Mouse (Mus musculus) Patski (cell line): ENCODE measurements around the gene Stxbp1. TPM values are rescaled to one million over a fixed set of nuclear protein-coding genes. Genes with fewer than 3 reads are reported as not detected.

ENCODE experiments used
- ATAC-seq: fragments of 100-300 bp; one replicate; pipeline ENCODE4 v1.8.0; 2021
- CTCF ChIA-PET: fragments of 350-600 bp; sonication (Branson Sonifier 250); formaldehyde crosslinking; loops from one replicate; lab custom pipeline; 2022; ENCODE audit warnings: inconsistent platforms; lab: Charles Lee
- POLR2A ChIA-PET: fragments of 350-600 bp; sonication (Branson Sonifier 250); formaldehyde crosslinking; loops from one replicate; lab custom pipeline; 2022; ENCODE audit warnings: antibody characterized with exemption, inconsistent platforms; lab: Charles Lee
- DNase-seq: peaks from one replicate; pipeline ENCODE4 v3.0.0-alpha.2; 2011; ENCODE audit warnings: low read depth, low spot score
- H3K27me3 ChIP-seq: fragments of 371-371 bp; one replicate; pipeline ENCODE4 v1.5.1; 2021
- CTCF ChIP-seq: fragments of 100-300 bp; IDR thresholded peaks from one replicate; pipeline ENCODE4 v1.5.1; 2021
- in situ Hi-C: fragments of 300-500 bp; cut with MboI; formaldehyde crosslinking; loops from 3 replicates; pipeline ENCODE4 v1.11.1; 2018; ENCODE audit warnings: low pct_unique_long_range_greater_than_20kb, mixed read lengths
- polyA plus RNA-seq: library from polyadenylated mRNA; unstranded; gene quantifications from one replicate; pipeline ENCODE4 v1.2.3, GENCODE M21; 2021

The Stxbp1 gene
- polyA plus RNA-seq, 1 experiment from 2014 or later, result 30.1 TPM

DNA sequence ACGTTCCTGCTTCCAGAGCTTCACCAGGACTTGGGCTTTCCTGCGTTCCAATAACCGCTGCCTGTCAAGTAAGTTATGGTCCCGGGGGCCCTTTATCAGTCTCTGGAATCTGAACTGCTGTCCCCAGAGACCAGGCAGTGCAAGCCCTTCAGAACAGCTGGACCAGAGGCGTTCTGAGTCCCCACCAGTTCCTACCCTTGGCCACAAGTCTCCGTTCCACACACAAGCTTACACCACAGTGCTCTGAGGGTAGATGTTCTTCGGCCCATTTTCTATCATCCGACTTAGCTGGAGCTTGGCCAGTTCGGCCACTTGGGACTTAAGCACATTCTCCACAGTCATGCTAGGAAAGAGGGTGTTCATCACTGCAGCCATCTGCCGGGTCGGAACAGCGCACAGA, 79.8 kb downstream of the Stxbp1 start:
- in situ Hi-C loops, result no loop called here
- DNase-seq (no peak), ATAC-seq (no peak)
- CTCF ChIA-PET, result interaction anchor here (0.8 kb wide), 1 partner anchor 10 kb away, joined by 3 read pairs; the partner anchor contains the start of gene Tor2a
- POLR2A ChIA-PET, result no interaction called here
- no peak for TF ChIP-seq CTCF
- H3K27me3 ChIP-seq, result no peaks in the 10 kb centered on the region

DNA sequence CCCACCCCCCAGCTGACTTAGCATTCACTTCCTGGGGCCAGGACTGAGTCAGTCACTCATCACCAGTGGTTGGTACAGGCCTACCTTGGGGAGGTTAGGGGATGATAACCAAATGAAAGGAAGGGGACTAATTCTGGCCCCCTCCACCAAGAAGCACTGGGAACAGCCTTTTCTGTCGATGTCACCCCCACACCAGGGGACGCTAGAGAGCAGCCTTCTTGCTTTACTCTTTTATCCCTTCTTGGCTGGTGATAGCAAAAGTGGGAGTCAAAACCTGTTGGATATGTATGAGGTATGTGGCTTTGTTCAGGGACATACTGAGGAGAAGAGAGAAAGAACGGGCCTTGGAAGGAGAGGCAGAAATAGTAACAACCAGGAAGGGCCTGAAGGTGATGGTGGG, 83.7 kb downstream of the Stxbp1 start:
- in situ Hi-C loops, result no loop called here
- ATAC-seq (no peak), DNase-seq (no peak)
- CTCF ChIA-PET, result interaction anchor here (0.6 to 1.8 kb wide), 7 partner anchors 17 to 96 kb away, joined by 3 to 6 read pairs (median 3); no protein-coding TSS in a partner anchor
- POLR2A ChIA-PET, result no interaction called here
- no peaks in the 10 kb centered on the region for H3K27me3 ChIP-seq
- TF ChIP-seq CTCF, result no peak

DNA sequence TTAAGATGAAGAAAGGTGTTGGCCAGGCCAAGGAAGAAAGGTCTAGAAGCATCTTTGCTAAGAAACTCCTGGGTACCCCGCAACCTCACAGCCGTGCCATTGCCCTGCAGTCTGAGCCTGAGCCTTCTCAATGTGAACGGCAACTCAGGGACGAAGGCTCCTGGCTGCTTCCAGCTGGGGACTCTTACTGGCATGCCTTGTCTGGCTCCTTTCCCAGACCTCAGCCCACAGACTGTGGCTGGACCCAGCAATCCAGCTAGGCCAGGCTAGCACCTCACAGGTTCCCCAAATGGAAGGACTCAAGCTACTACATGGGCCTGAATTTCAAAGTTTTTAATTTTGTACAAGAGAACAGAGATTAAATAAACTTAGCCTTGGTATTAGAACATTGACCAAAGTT, 85.2 kb downstream of the Stxbp1 start:
- TF ChIP-seq CTCF, result no peak
- ChIA-PET POLR2A (interaction anchor here (0.5 kb wide), 1 partner anchor 1978 kb away, joined by 4 read pairs; no protein-coding TSS in a partner anchor), CTCF (interaction anchor here (1.1 to 1.5 kb wide), 3 partner anchors 53 to 97 kb away, joined by 3 to 6 read pairs (median 3); no protein-coding TSS in a partner anchor)
- H3K27me3 ChIP-seq, result no peaks in the 10 kb centered on the region
- DNase-seq (no peak), ATAC-seq (no peak)
- in situ Hi-C loops, result no loop called here

DNA sequence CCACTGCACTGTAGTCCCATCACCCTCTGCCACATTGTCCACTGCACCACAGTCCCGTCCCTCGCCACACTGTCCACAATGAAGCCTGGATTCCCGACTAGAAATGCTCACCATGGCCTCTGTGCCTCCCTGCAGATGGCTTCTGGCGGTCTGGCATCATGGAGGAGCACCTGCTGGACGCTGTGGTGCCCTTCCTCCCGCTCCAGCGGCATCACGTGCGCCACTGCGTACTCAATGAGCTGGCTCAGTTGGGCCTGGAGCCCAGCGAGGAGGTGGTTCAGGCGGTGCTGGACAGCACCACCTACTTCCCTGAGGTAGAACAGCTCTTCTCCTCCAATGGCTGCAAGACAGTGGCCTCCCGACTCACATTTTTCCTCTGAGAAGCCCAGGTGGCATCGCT, 85.7 kb downstream of the Stxbp1 start:
- in situ Hi-C loops, result no loop called here
- ChIA-PET POLR2A (interaction anchor here (0.6 kb wide), 1 partner anchor 19 kb away, joined by 5 read pairs; no protein-coding TSS in a partner anchor), CTCF (interaction anchor here (1.1 kb wide), 1 partner anchor 52 kb away, joined by 3 read pairs; no protein-coding TSS in a partner anchor)
- DNase-seq, result no peak
- H3K27me3 ChIP-seq, result no peaks in the 10 kb centered on the region
- ATAC-seq, result no peak
- TF ChIP-seq CTCF, result no peak

DNA sequence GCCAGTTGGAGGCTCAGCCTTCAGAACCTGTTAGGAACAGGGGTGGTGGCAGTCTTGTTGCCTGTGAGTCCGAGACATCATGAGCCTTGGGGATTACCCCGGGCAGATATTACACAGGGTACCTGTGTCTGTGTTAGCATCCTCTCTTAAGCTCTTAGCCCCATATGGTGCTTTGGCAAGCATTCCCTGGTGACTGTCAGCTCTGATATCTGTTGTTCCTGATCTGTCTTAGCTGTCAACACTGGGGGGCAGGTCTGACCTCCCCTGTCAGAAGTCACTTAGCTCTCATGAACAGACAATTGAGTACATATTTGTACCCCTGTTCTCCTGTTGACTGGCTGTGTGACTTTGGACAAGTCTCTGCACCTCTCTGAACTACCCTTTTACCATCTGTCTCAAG, 88.0 kb downstream of the Stxbp1 start:
- H3K27me3 ChIP-seq, result no peaks in the 10 kb centered on the region
- ChIA-PET CTCF (interaction anchor here (0.6 to 2.4 kb wide), 4 partner anchors 29 to 169 kb away, joined by 3 to 7 read pairs (median 4); no protein-coding TSS in a partner anchor), POLR2A (interaction anchor here (2.2 kb wide), 1 partner anchor 15 kb away, joined by 8 read pairs; the partner anchor contains the start of genes Ptrh1 and Ttc16)
- in situ Hi-C loops, result loop anchor here (5.0 kb wide), 1 partner anchor 47 kb away; the partner anchor contains the start of gene Cdk9
- no peak for DNase-seq
- TF ChIP-seq CTCF, result no peak
- ATAC-seq, result no peak

DNA sequence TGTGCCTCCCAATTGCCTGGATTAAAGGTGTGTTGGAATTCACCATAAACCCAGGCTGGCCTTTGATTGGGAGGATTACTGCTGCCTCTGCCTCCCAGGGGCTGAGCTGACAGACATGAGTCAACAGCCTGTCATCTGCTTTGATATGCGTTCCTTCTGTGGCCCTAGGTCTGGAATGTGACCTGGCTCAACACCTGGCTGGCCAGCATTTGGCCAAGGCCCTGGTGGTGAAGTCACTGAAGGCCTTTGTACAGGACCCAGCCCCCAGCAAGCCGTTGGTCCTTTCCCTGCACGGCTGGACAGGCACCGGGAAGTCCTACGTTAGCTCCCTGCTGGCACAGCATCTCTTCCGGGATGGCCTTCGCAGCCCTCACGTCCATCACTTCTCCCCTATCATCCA, 88.5 kb downstream of the Stxbp1 start:
- TF ChIP-seq CTCF, result no peak
- ATAC-seq (no peak), DNase-seq (peak; percentile 4)
- H3K27me3 ChIP-seq, result no peaks in the 10 kb centered on the region
- POLR2A ChIA-PET, result interaction anchor here (1.2 to 2.2 kb wide), 2 partner anchors 16 to 98 kb away, joined by 8 read pairs; partner anchors contain the start of genes Ptrh1 and Ttc16
- CTCF ChIA-PET, result interaction anchor here (0.6 to 3.8 kb wide), 7 partner anchors 29 to 170 kb away, joined by 3 to 27 read pairs (median 3); no protein-coding TSS in a partner anchor
- in situ Hi-C loops, result loop anchor here (5.0 kb wide), 1 partner anchor 46 kb away; the partner anchor contains the start of gene Cdk9

DNA sequence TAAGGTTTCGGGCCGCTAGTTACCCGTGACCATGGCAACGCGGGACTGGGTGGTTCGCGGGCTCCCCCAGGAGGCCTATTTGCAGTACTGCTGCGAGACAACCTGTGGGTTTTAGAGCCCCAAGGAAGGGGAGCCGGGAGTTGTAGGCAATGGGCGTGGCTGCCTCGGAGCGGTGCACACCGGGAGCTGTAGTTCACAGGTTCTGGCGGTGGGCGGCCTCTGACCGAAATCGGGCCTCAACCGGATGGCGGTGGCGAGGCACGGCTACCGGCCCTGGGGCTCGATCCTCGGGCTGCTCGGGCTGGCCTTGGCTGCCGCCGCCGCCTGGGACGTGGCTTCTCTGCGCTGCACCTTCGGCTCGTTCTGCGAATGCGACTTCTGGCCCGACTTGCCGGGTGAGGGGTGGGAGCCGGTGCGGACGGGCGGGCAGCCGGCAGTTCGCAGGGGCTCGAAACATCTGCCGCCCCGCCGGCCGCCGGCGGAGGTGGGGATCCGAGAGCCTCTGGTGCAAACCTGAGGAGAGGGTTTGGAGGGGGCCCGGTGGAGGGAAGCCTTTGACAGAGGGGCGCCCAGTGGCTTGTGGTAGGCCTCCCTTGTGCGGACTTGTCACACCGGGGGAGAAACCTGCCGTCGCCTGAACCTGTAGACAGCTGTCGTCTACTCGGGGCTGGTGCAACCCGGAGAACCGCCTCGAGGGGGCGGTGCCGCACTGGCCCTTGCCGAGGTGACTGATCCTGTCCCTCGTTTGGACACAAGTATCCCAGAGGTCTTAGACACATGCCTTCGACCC, 89.8 kb downstream of the Stxbp1 start, which contains the start of gene Tor2a:
Tor2a (plus strand) TSS at position 179 of the 790 bp plus-strand sequence.
- peak; percentile 89 for DNase-seq
- in situ Hi-C loops, result loop anchor here (5.0 kb wide), 1 partner anchor 45 kb away; the partner anchor contains the start of gene Cdk9
- ChIA-PET CTCF (interaction anchor here (0.7 to 3.8 kb wide), 22 partner anchors 9 to 171 kb away, joined by 3 to 27 read pairs (median 4); partner anchors contain the start of gene Cdk9), POLR2A (interaction anchor here (0.7 to 2.2 kb wide), 5 partner anchors 43 to 99 kb away, joined by 3 to 15 read pairs (median 4); partner anchors contain the start of gene Cdk9)
- no peak for TF ChIP-seq CTCF
- ATAC-seq, result peak; percentile 92
- H3K27me3 ChIP-seq, result no peaks in the 10 kb centered on the region

DNA sequence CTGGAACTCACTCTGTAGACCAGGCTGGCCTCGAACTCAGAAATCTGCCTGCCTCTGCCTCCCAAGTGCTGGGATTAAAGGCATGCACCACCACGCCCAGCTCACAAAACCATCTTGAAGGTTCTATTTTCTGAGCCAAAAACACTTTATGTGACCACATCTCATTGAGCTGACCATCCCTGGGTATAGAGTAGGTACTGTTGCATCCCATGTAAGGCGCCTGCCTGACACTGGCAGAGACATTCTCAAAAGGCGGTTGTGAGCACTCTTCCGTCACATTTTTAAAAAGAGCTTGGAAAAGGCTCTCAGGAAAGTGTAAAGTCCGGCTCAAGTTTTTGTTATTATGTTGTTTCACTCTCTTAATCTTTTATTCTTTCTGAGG, 90.4 kb downstream of the Stxbp1 start:
- H3K27me3 ChIP-seq, result no peaks in the 10 kb centered on the region
- no peak for TF ChIP-seq CTCF
- ATAC-seq, result peak; percentile 2
- in situ Hi-C loops, result loop anchor here (5.0 kb wide), 1 partner anchor 44 kb away; the partner anchor contains the start of gene Cdk9
- DNase-seq, result no peak
- CTCF ChIA-PET, result interaction anchor here (0.7 to 3.8 kb wide), 16 partner anchors 9 to 165 kb away, joined by 3 to 27 read pairs (median 4); partner anchors contain the start of gene Cdk9
- POLR2A ChIA-PET, result interaction anchor here (0.7 to 2.2 kb wide), 4 partner anchors 42 to 48 kb away, joined by 3 to 15 read pairs (median 4); partner anchors contain the start of gene Cdk9

DNA sequence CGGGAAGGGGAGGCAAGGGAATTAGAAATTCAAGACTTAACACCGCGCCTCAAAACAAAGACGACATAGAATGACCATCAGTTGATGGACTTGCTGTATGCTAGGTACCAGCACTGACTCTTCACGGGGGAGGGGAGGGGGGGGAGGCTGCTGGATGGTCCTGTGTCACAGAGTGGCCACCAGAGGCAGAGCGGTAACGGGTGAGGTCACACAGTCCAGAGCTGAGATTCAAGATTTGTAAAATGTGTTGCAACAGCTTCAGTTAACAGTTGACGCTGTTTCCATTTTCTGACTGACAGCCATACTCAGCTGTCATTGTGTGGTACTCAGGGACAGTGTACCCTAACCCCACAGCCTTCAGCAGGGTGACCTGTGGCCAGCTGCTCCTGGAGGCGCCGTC, 94.9 kb downstream of the Stxbp1 start:
- ATAC-seq (no peak), DNase-seq (no peak)
- TF ChIP-seq CTCF, result no peak
- CTCF ChIA-PET, result no interaction called here
- in situ Hi-C loops, result no loop called here
- POLR2A ChIA-PET, result no interaction called here
- no peaks in the 10 kb centered on the region for H3K27me3 ChIP-seq

DNA sequence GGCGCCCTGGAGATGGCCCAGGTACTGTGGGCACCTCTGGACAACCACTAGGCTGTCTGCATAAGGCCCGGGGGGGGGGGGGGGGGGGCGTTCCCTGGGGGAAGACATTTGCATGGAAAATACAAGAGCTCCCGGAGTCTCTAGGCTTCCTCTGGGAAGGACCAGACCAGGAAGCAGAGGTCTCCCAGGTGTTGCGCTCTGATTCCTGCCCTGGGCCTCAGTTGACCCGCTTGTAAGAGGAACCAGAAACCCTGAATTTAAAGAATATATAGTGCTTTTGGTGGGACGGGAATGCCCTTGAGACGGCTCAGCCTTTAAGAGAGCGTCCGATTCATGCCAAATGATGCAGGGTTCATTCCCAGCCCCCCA, 95.4 kb downstream of the Stxbp1 start:
- ChIA-PET CTCF (interaction anchor here (1.7 kb wide), 1 partner anchor 39 kb away, joined by 4 read pairs; the partner anchor contains the start of gene Cdk9), POLR2A (no interaction called here)
- no peaks in the 10 kb centered on the region for H3K27me3 ChIP-seq
- ATAC-seq (no peak), DNase-seq (no peak)
- TF ChIP-seq CTCF, result no peak
- in situ Hi-C loops, result no loop called here
